Mouse (Mus musculus): ENCODE measurements around the gene H2-Ob. TPM values are rescaled to one million over a fixed set of nuclear protein-coding genes. Genes with fewer than 3 reads are reported as not detected.

Gene H2-Ob
- polyA plus RNA-seq, 1 experiment from 2014 or later = 0.28 TPM

- Histone ChIP-seq H3K9me3 (ENCODE audit: control insufficient read depth, low read length) (no peaks in the 10 kb centered on the region), H3K9ac (replicated peaks; ENCODE audit: low read depth, low read length) (no peak overlapping the region), H3K27me3 (replicated peaks; ENCODE audit: control insufficient read depth, insufficient read depth, low read length) (peaks cover 47% of the 10 kb centered on the region), H3K36me3 (ENCODE audit: control insufficient read depth, insufficient read depth) (no peaks in the 10 kb centered on the region), H3K4me3 (replicated peaks; ENCODE audit: low read length) (no peak overlapping the region), H3K27ac (ENCODE audit: low read length) (no peak overlapping the region), H3K4me1 (replicated peaks; ENCODE audit: control insufficient read depth, insufficient read depth, low read length) (peaks cover 15% of the 10 kb centered on the region), H3K4me2 (ENCODE audit: low read length) (no peak overlapping the region)
- ATAC-seq = no peak
- WGBS = 62% methylated on average over 12 of the region's 12 CpGs
Measured at GRCm38 (mm10) chr17:34199050-34199619, 39.6 kb upstream of the H2-Ob start.

GRCm38 (mm10) chr17:34200047-34200446 lies 38.7 kb upstream of the H2-Ob start:
- Histone ChIP-seq H3K9ac (replicated peaks; ENCODE audit: low read depth, low read length) (no peak overlapping the region), H3K4me3 (replicated peaks; ENCODE audit: low read length) (no peak overlapping the region), H3K4me2 (ENCODE audit: low read length) (no peak overlapping the region), H3K27me3 (replicated peaks; ENCODE audit: control insufficient read depth, insufficient read depth, low read length) (peaks cover 46% of the 10 kb centered on the region), H3K27ac (ENCODE audit: low read length) (no peak overlapping the region), H3K9me3 (ENCODE audit: control insufficient read depth, low read length) (no peaks in the 10 kb centered on the region), H3K36me3 (ENCODE audit: control insufficient read depth, insufficient read depth) (no peaks in the 10 kb centered on the region), H3K4me1 (replicated peaks; ENCODE audit: control insufficient read depth, insufficient read depth, low read length) (peaks cover 20% of the 10 kb centered on the region)
- WGBS = 82% methylated on average over 10 of the region's 10 CpGs
- ATAC-seq = no peak

DNA sequence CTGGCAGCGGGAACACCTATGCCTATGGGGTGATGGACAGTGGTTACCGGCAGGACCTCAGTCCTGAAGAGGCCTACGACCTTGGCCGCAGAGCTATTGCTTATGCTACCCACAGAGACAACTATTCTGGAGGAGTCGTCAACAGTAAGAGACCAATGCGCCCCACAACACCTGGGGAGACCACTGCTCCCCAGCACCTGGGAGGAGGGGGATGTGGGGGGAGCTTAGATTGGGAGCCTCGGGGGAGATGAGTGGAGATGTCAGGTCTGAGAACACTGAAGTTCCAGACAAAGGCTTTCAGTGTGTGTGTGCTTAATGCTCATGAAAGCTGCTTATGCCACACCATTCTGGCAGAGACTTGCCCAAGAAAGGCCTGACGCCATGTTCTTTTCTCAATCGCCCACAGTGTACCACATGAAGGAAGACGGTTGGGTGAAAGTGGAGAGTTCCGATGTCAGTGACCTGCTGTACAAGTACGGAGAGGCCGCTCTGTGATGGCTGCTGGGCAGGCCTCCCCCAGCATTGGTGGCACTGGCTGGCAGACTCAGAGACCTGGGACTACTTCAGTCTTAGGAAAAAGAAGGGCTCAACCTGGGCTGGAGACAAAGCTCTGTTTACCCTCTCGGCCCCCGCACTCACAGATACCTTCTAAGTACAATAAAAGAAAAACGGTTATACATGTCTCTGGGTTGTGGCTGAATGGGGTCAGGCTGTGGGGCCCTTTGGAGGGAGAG lies 37.8 kb upstream of the H2-Ob start:
- Histone ChIP-seq H3K9me3 (ENCODE audit: control insufficient read depth, low read length) (no peaks in the 10 kb centered on the region), H3K4me1 (replicated peaks; ENCODE audit: control insufficient read depth, insufficient read depth, low read length) (peaks cover 22% of the 10 kb centered on the region), H3K27ac (ENCODE audit: low read length) (no peak overlapping the region), H3K9ac (replicated peaks; ENCODE audit: low read depth, low read length) (no peak overlapping the region), H3K4me2 (ENCODE audit: low read length) (no peak overlapping the region), H3K27me3 (replicated peaks; ENCODE audit: control insufficient read depth, insufficient read depth, low read length) (peaks cover 49% of the 10 kb centered on the region), H3K36me3 (ENCODE audit: control insufficient read depth, insufficient read depth) (no peaks in the 10 kb centered on the region), H3K4me3 (replicated peaks; ENCODE audit: low read length) (no peak overlapping the region)
- WGBS = 85% methylated on average over 16 of the region's 16 CpGs
- ATAC-seq = no peak

DNA sequence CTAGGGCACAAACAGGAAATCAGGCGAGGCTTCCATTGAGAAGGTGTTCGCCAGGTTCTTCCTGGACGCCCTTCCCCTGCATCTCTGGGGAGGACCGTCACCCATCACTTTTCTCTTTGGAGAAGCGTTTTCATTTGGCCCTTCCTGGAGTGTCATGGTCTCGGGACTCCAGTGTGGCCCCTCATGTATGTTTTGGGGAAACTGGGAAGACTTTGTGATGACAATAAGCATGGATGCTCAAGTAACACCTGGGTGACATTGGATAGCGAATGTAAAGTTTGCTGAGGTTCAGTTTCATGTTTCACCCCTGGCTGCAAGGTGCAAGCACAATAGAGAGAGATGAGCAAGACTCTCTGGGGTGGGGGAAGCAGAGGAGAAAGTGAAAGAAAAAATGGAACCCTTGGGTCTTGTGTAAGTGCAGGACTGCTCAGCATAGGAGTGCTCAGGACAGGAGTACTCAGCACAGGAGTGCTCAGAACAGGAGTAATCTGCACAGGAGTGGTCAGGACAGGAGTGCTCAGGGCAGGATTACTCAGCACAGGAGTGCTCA lies 37.1 kb upstream of the H2-Ob start:
- no peak overlapping the region for H3K4me2 ChIP-seq (ENCODE audit: low read length)
- no peaks in the 10 kb centered on the region for H3K9me3 ChIP-seq (ENCODE audit: control insufficient read depth, low read length)
- peaks cover 22% of the 10 kb centered on the region for H3K4me1 ChIP-seq (replicated peaks; ENCODE audit: control insufficient read depth, insufficient read depth, low read length)
- ATAC-seq = no peak
- no peak overlapping the region for H3K27ac ChIP-seq (ENCODE audit: low read length)
- no peaks in the 10 kb centered on the region for H3K36me3 ChIP-seq (ENCODE audit: control insufficient read depth, insufficient read depth)
- H3K4me3 ChIP-seq (replicated peaks; ENCODE audit: low read length) = no peak overlapping the region
- WGBS = 71% methylated on average over 7 of the region's 7 CpGs
- peaks cover 48% of the 10 kb centered on the region for H3K27me3 ChIP-seq (replicated peaks; ENCODE audit: control insufficient read depth, insufficient read depth, low read length)
- no peak overlapping the region for H3K9ac ChIP-seq (replicated peaks; ENCODE audit: low read depth, low read length)

- Histone ChIP-seq H3K27me3 (replicated peaks; ENCODE audit: control insufficient read depth, insufficient read depth, low read length) (peaks cover 36% of the 10 kb centered on the region), H3K4me3 (replicated peaks; ENCODE audit: low read length) (no peak overlapping the region), H3K4me2 (ENCODE audit: low read length) (no peak overlapping the region), H3K27ac (ENCODE audit: low read length) (no peak overlapping the region), H3K4me1 (replicated peaks; ENCODE audit: control insufficient read depth, insufficient read depth, low read length) (peaks cover 12% of the 10 kb centered on the region), H3K9ac (replicated peaks; ENCODE audit: low read depth, low read length) (no peak overlapping the region), H3K36me3 (ENCODE audit: control insufficient read depth, insufficient read depth) (no peaks in the 10 kb centered on the region), H3K9me3 (ENCODE audit: control insufficient read depth, low read length) (no peaks in the 10 kb centered on the region)
- whole genome bisulfite sequencing = 86% methylated on average over 4 of the region's 4 CpGs
- ATAC-seq = no peak; the same call in 1 of the 2 replicates
Measured at GRCm38 (mm10) chr17:34202760-34203442, 35.8 kb upstream of the H2-Ob start.

- peaks cover 30% of the 10 kb centered on the region for H3K27me3 ChIP-seq (replicated peaks; ENCODE audit: control insufficient read depth, insufficient read depth, low read length)
- H3K4me2 ChIP-seq (ENCODE audit: low read length) = peak within 1 kb of the TSS; percentile 79
- H3K4me1 ChIP-seq (replicated peaks; ENCODE audit: control insufficient read depth, insufficient read depth, low read length) = peaks cover 7% of the 10 kb centered on the region
- WGBS = 61% methylated on average over 5 of the region's 5 CpGs
- H3K36me3 ChIP-seq (ENCODE audit: control insufficient read depth, insufficient read depth) = no peaks in the 10 kb centered on the region
- no peaks in the 10 kb centered on the region for H3K9me3 ChIP-seq (ENCODE audit: control insufficient read depth, low read length)
- peak within 1 kb of the TSS; percentile 66 for H3K9ac ChIP-seq (replicated peaks; ENCODE audit: low read depth, low read length)
- no peak within 1 kb of the TSS for H3K27ac ChIP-seq (ENCODE audit: low read length)
- no peak for ATAC-seq
- peak within 1 kb of the TSS; percentile 66 for H3K4me3 ChIP-seq (replicated peaks; ENCODE audit: low read length)
Measured at GRCm38 (mm10) chr17:34203444-34203843, 35.3 kb upstream of the H2-Ob start, which contains the start of gene Tap2. Gene Tap2 (plus strand): TSS chr17:34203527.

GRCm38 (mm10) chr17:34204303-34205010 lies 34.2 kb upstream of the H2-Ob start:
- H3K4me2 ChIP-seq (ENCODE audit: low read length) = peak overlapping the region; percentile 79
- H3K36me3 ChIP-seq (ENCODE audit: control insufficient read depth, insufficient read depth) = no peaks in the 10 kb centered on the region
- ATAC-seq = peak; percentile 74
- peaks cover 22% of the 10 kb centered on the region for H3K27me3 ChIP-seq (replicated peaks; ENCODE audit: control insufficient read depth, insufficient read depth, low read length)
- H3K9me3 ChIP-seq (ENCODE audit: control insufficient read depth, low read length) = no peaks in the 10 kb centered on the region
- whole genome bisulfite sequencing = under 1% methylated on average over 44 of the region's 44 CpGs
- no peak overlapping the region for H3K27ac ChIP-seq (ENCODE audit: low read length)
- H3K4me1 ChIP-seq (replicated peaks; ENCODE audit: control insufficient read depth, insufficient read depth, low read length) = peaks cover 6% of the 10 kb centered on the region
- peak overlapping the region; percentile 66 for H3K9ac ChIP-seq (replicated peaks; ENCODE audit: low read depth, low read length)
- peak overlapping the region; percentile 66 for H3K4me3 ChIP-seq (replicated peaks; ENCODE audit: low read length)

- H3K9ac ChIP-seq (replicated peaks; ENCODE audit: low read depth, low read length) = peak overlapping the region; percentile 66
- no peak; the same call in 1 of the 2 replicates for ATAC-seq
- no peak overlapping the region for H3K27ac ChIP-seq (ENCODE audit: low read length)
- peak overlapping the region; percentile 66 for H3K4me3 ChIP-seq (replicated peaks; ENCODE audit: low read length)
- WGBS = 13% methylated on average over 18 of the region's 18 CpGs
- no peaks in the 10 kb centered on the region for H3K36me3 ChIP-seq (ENCODE audit: control insufficient read depth, insufficient read depth)
- no peaks in the 10 kb centered on the region for H3K9me3 ChIP-seq (ENCODE audit: control insufficient read depth, low read length)
- H3K27me3 ChIP-seq (replicated peaks; ENCODE audit: control insufficient read depth, insufficient read depth, low read length) = peaks cover 19% of the 10 kb centered on the region
- peak overlapping the region; percentile 79 for H3K4me2 ChIP-seq (ENCODE audit: low read length)
- H3K4me1 ChIP-seq (replicated peaks; ENCODE audit: control insufficient read depth, insufficient read depth, low read length) = peaks cover 6% of the 10 kb centered on the region
Measured at GRCm38 (mm10) chr17:34205021-34205745, 33.5 kb upstream of the H2-Ob start.
